Mouse (Mus musculus): ENCODE data around the gene Alk. TPM values are rescaled to one million over a fixed set of nuclear protein-coding genes. Genes with fewer than 3 reads are reported as not detected.

Gene Alk
- polyA plus RNA-seq, 1 experiment = not detected

DNA sequence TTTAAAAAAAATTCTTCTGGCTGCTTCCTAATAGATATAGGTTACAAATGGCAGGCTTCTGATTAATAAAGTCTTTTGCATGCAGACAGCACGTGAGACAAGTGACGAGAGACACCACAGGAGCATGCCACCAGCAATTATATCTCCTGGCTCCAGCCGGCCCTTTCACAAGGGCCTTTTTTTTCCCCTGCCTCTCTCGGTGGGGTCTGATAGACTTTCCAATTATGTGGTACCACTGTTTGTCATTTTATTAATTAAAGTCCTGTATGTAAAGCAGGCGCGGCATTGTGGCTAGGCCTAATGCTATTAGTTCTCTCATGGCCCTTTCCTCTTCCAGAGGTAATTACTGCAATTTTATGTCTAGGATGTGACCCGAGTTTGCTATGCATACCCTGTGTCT, 630.7 kb downstream of the Alk start:
- H3K79me2 ChIP-seq (ENCODE audit: control insufficient read depth, insufficient read depth) = no peaks in the 10 kb centered on the region
- H3K79me3 ChIP-seq (ENCODE audit: low read depth) = no peaks in the 10 kb centered on the region
- TF ChIP-seq MYOG (IDR thresholded peaks at IDR 0.05; ENCODE audit: control insufficient read depth, extremely low read depth, insufficient read length) = no peak
- no peak for TF ChIP-seq MAX (IDR thresholded peaks at IDR 0.05)
- no peak for TF ChIP-seq CEBPB (IDR thresholded peaks at IDR 0.05; ENCODE audit: low read depth)
- TF ChIP-seq USF1 (IDR thresholded peaks at IDR 0.05; ENCODE audit: low read depth) = no peak
- no peak for TF ChIP-seq MYOD1 (IDR thresholded peaks at IDR 0.05; ENCODE audit: control insufficient read depth, insufficient read length, low read depth)
- no peaks in the 10 kb centered on the region for H3K36me3 ChIP-seq (ENCODE audit: control insufficient read depth, insufficient read depth)
- no peak overlapping the region for H3K4me3 ChIP-seq (ENCODE audit: insufficient read depth, poor library complexity, severe bottlenecking)
- H3K27me3 ChIP-seq (ENCODE audit: control insufficient read depth, insufficient read depth, insufficient read length) = no peaks in the 10 kb centered on the region
- no peak overlapping the region for H3ac ChIP-seq (ENCODE audit: control insufficient read depth, insufficient read length, low read depth)

DNA sequence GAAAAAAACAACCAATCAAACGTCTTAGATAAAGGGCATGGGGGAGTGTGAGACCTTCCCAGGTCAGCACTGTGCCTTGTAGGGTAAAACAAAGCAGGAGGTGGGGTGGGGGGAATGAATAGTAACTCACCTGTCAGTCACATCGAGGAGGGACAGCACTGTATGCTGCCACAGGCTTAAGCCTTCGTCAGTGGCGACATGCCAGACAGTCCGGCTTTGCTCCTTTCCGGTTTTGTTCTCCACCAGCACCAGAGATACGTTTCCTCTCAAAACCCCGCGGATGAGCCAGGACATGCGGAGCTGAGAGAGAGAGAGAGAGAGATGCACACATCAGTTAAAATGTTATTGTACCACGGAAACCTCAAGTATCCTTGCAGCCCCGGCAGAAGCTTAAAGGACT, 637.1 kb downstream of the Alk start:
- TF ChIP-seq MYOG (IDR thresholded peaks at IDR 0.05; ENCODE audit: control insufficient read depth, extremely low read depth, insufficient read length) (no peak), CTCF (IDR thresholded peaks at IDR 0.05; ENCODE audit: control insufficient read depth, insufficient read depth, insufficient read length) (no peak), USF1 (IDR thresholded peaks at IDR 0.05; ENCODE audit: low read depth) (no peak), MAX (IDR thresholded peaks at IDR 0.05) (no peak), MYOD1 (IDR thresholded peaks at IDR 0.05; ENCODE audit: control insufficient read depth, insufficient read length, low read depth) (no peak), CEBPB (IDR thresholded peaks at IDR 0.05; ENCODE audit: low read depth) (no peak), FOSL1 (IDR thresholded peaks at IDR 0.05; ENCODE audit: insufficient read depth, low read length, poor library complexity, severe bottlenecking) (no peak)
- H3K79me2 ChIP-seq (ENCODE audit: control insufficient read depth, insufficient read depth) = no peaks in the 10 kb centered on the region
- no peak overlapping the region for H3K4me3 ChIP-seq (ENCODE audit: insufficient read depth, poor library complexity, severe bottlenecking)
- no peaks in the 10 kb centered on the region for H3K27me3 ChIP-seq (ENCODE audit: control insufficient read depth, insufficient read depth, insufficient read length)
- H3K79me3 ChIP-seq (ENCODE audit: low read depth) = no peaks in the 10 kb centered on the region
- H3ac ChIP-seq (ENCODE audit: control insufficient read depth, insufficient read length, low read depth) = no peak overlapping the region
- H3K36me3 ChIP-seq (ENCODE audit: control insufficient read depth, insufficient read depth) = no peaks in the 10 kb centered on the region

- no peaks in the 10 kb centered on the region for H3K27me3 ChIP-seq (ENCODE audit: control insufficient read depth, insufficient read depth, insufficient read length)
- no peaks in the 10 kb centered on the region for H3K79me3 ChIP-seq (ENCODE audit: low read depth)
- H3K4me3 ChIP-seq (ENCODE audit: insufficient read depth, poor library complexity, severe bottlenecking) = no peak overlapping the region
- no peaks in the 10 kb centered on the region for H3K36me3 ChIP-seq (ENCODE audit: control insufficient read depth, insufficient read depth)
- H3K79me2 ChIP-seq (ENCODE audit: control insufficient read depth, insufficient read depth) = no peaks in the 10 kb centered on the region
- TF ChIP-seq MYOD1 (IDR thresholded peaks at IDR 0.05; ENCODE audit: control insufficient read depth, insufficient read length, low read depth) = peak; percentile 7
- peak; percentile 72 for TF ChIP-seq CTCF (IDR thresholded peaks at IDR 0.05; ENCODE audit: control insufficient read depth, insufficient read depth, insufficient read length)
- no peak for TF ChIP-seq USF1 (IDR thresholded peaks at IDR 0.05; ENCODE audit: low read depth)
- no peak for TF ChIP-seq MYOG (IDR thresholded peaks at IDR 0.05; ENCODE audit: control insufficient read depth, extremely low read depth, insufficient read length)
- TF ChIP-seq MAX (IDR thresholded peaks at IDR 0.05) = no peak
- TF ChIP-seq FOSL1 (IDR thresholded peaks at IDR 0.05; ENCODE audit: insufficient read depth, low read length, poor library complexity, severe bottlenecking) = no peak
- H3ac ChIP-seq (ENCODE audit: control insufficient read depth, insufficient read length, low read depth) = no peak overlapping the region
Measured at GRCm38 (mm10) chr17:71965733-71966606, 638.5 kb downstream of the Alk start.

GRCm38 (mm10) chr17:71964610-71965009, 639.8 kb downstream of the Alk start:
- H3K27me3 ChIP-seq (ENCODE audit: control insufficient read depth, insufficient read depth, insufficient read length) = no peaks in the 10 kb centered on the region
- H3ac ChIP-seq (ENCODE audit: control insufficient read depth, insufficient read length, low read depth) = no peak overlapping the region
- no peaks in the 10 kb centered on the region for H3K36me3 ChIP-seq (ENCODE audit: control insufficient read depth, insufficient read depth)
- H3K79me3 ChIP-seq (ENCODE audit: low read depth) = no peaks in the 10 kb centered on the region
- H3K4me3 ChIP-seq (ENCODE audit: insufficient read depth, poor library complexity, severe bottlenecking) = no peak overlapping the region
- no peak for TF ChIP-seq MYOD1 (IDR thresholded peaks at IDR 0.05; ENCODE audit: control insufficient read depth, insufficient read length, low read depth)
- no peak for TF ChIP-seq MYOG (IDR thresholded peaks at IDR 0.05; ENCODE audit: control insufficient read depth, extremely low read depth, insufficient read length)
- TF ChIP-seq CTCF (IDR thresholded peaks at IDR 0.05; ENCODE audit: control insufficient read depth, insufficient read depth, insufficient read length) = no peak
- H3K79me2 ChIP-seq (ENCODE audit: control insufficient read depth, insufficient read depth) = no peaks in the 10 kb centered on the region

- Histone ChIP-seq H3K79me2 (ENCODE audit: control insufficient read depth, insufficient read depth) (no peaks in the 10 kb centered on the region), H3ac (ENCODE audit: control insufficient read depth, insufficient read length, low read depth) (no peak overlapping the region), H3K27me3 (ENCODE audit: control insufficient read depth, insufficient read depth, insufficient read length) (no peaks in the 10 kb centered on the region), H3K36me3 (ENCODE audit: control insufficient read depth, insufficient read depth) (no peaks in the 10 kb centered on the region), H3K79me3 (ENCODE audit: low read depth) (no peaks in the 10 kb centered on the region), H3K4me3 (ENCODE audit: insufficient read depth, poor library complexity, severe bottlenecking) (no peak overlapping the region)
- TF ChIP-seq CTCF (IDR thresholded peaks at IDR 0.05; ENCODE audit: control insufficient read depth, insufficient read depth, insufficient read length) = no peak
- TF ChIP-seq MYOG (IDR thresholded peaks at IDR 0.05; ENCODE audit: control insufficient read depth, extremely low read depth, insufficient read length) = no peak
- TF ChIP-seq USF1 (IDR thresholded peaks at IDR 0.05; ENCODE audit: low read depth) = no peak
- TF ChIP-seq FOSL1 (IDR thresholded peaks at IDR 0.05; ENCODE audit: insufficient read depth, low read length, poor library complexity, severe bottlenecking) = no peak
- TF ChIP-seq MYOD1 (IDR thresholded peaks at IDR 0.05; ENCODE audit: control insufficient read depth, insufficient read length, low read depth) = no peak
- no peak for TF ChIP-seq CEBPB (IDR thresholded peaks at IDR 0.05; ENCODE audit: low read depth)
- no peak for TF ChIP-seq MAX (IDR thresholded peaks at IDR 0.05)
Measured at GRCm38 (mm10) chr17:71962746-71963145, 641.7 kb downstream of the Alk start.

GRCm38 (mm10) chr17:71955011-71955410, 649.4 kb downstream of the Alk start:
- H3K79me2 ChIP-seq (ENCODE audit: control insufficient read depth, insufficient read depth) = no peaks in the 10 kb centered on the region
- H3K36me3 ChIP-seq (ENCODE audit: control insufficient read depth, insufficient read depth) = no peaks in the 10 kb centered on the region
- no peaks in the 10 kb centered on the region for H3K27me3 ChIP-seq (ENCODE audit: control insufficient read depth, insufficient read depth, insufficient read length)
- H3K79me3 ChIP-seq (ENCODE audit: low read depth) = no peaks in the 10 kb centered on the region
- TF ChIP-seq CEBPB (IDR thresholded peaks at IDR 0.05; ENCODE audit: low read depth) (peak; percentile 20), MYOD1 (IDR thresholded peaks at IDR 0.05; ENCODE audit: control insufficient read depth, insufficient read length, low read depth) (no peak), MYOG (IDR thresholded peaks at IDR 0.05; ENCODE audit: control insufficient read depth, extremely low read depth, insufficient read length) (no peak)
- H3ac ChIP-seq (ENCODE audit: control insufficient read depth, insufficient read length, low read depth) = no peak overlapping the region
- H3K4me3 ChIP-seq (ENCODE audit: insufficient read depth, poor library complexity, severe bottlenecking) = no peak overlapping the region

All from C2C12 (cell line).